In the genomic region with DNA sequence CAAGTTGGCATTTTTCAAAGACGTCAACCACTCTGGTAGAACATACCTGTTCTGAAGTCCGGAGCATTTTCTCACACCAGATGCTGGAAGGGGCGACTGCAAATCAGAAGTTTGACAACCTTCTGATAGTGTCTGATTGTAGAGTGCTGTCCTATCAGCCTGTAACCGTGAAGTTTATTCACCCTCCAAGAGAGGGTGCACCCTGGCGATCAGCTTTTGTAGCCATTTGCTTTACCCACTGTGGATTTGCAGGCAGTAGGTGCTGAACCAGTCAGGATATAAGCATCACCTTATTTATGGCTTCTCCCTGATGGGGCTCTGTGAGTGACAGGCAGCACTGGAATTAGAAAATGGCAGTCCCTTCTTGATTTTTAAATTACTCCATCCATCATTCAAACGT, we compare ENCODE assay signal across 21 mouse cellular contexts.
DNase-seq lines count a peak whose midpoint lies in the region; ATAC-seq and TF ChIP-seq lines count a peak whose summit lies in the region.
"Had no signal": no experiment of that assay in that cellular context is flagged by ENCODE, and none has a peak within 500 bp of the region (broad histone marks: within the 10 kb centered on the region; RNA-seq: fewer than 3 reads in every experiment).

No protein-coding gene starts in this region.

- peak; percentile 60 for DNase-seq in ES-CJ7 (ENCODE audit: low read depth, low spot score)
- DNase-seq in R1 (ENCODE audit: low read depth, low spot score): peak; percentile 59
- DNase-seq in lung, adult 2 months: no peak
- DNase-seq in hindbrain, embryonic 10.5 days (ENCODE audit: low spot score): no peak
- DNase-seq: adrenal gland, adult 8-10 months; adrenal gland, postnatal 14 days; adrenal gland, postnatal 36 days; cerebellum, adult 11-12 months; cerebellum, adult 2 months; cerebellum, adult 9-10 months; cerebellum, postnatal 10 days; cerebellum, postnatal 25 days; forebrain, postnatal 0 days had no signal

- 83% methylated on average over 6 of the region's 6 CpGs for WGBS in intestine, postnatal 0 days
- 82% methylated on average over 6 of the region's 6 CpGs for WGBS in lung, adult 2 months
- 89% methylated on average over 6 of the region's 6 CpGs for WGBS in hindbrain, embryonic 10.5 days

- no peaks in the 10 kb centered on the region for H3K27me3 ChIP-seq in intestine, postnatal 0 days (replicated peaks; ENCODE audit: control insufficient read depth, insufficient read depth, low read length)
- no peaks in the 10 kb centered on the region for H3K27me3 ChIP-seq in hindbrain, embryonic 10.5 days (ENCODE audit: insufficient read depth, poor library complexity, severe bottlenecking)
- H3K27me3 ChIP-seq: embryonic facial prominence, embryonic 12.5 days; forebrain, embryonic 13.5 days; forebrain, embryonic 15.5 days; Patski had no signal

- no peak for TF ChIP-seq CTCF in intestine, postnatal 0 days (IDR thresholded peaks at IDR 0.05; ENCODE audit: low read depth)
- no peak for TF ChIP-seq CTCF in lung, adult 2 months (IDR thresholded peaks at IDR 0.05; ENCODE audit: insufficient read depth, low read length)

- no peak overlapping the region for H3K27ac ChIP-seq in intestine, postnatal 0 days (ENCODE audit: low read depth, low read length)
- H3K27ac ChIP-seq in hindbrain, embryonic 10.5 days: no peak overlapping the region
- H3K27ac ChIP-seq: embryonic facial prominence, embryonic 10.5 days; embryonic facial prominence, embryonic 12.5 days; forebrain, embryonic 13.5 days; forebrain, embryonic 15.5 days had no signal

- TF ChIP-seq POLR2A in lung, adult 2 months (IDR thresholded peaks at IDR 0.05; ENCODE audit: borderline replicate concordance, extremely low read depth, low read depth, low read length): no peak

- H3K4me1 ChIP-seq in intestine, postnatal 0 days (replicated peaks; ENCODE audit: control insufficient read depth, insufficient read depth, low read length): no peaks in the 10 kb centered on the region
- no peaks in the 10 kb centered on the region for H3K4me1 ChIP-seq in lung, adult 2 months (ENCODE audit: control insufficient read depth, insufficient read depth, low read length)
- no peaks in the 10 kb centered on the region for H3K4me1 ChIP-seq in hindbrain, embryonic 10.5 days (replicated peaks)
- H3K4me1 ChIP-seq: embryonic facial prominence, embryonic 10.5 days; embryonic facial prominence, embryonic 12.5 days; forebrain, embryonic 13.5 days; forebrain, embryonic 15.5 days had no signal

- no peak overlapping the region for H3K9ac ChIP-seq in intestine, postnatal 0 days (ENCODE audit: low read depth, low read length)
- H3K9ac ChIP-seq: embryonic facial prominence, embryonic 12.5 days; forebrain, embryonic 13.5 days; forebrain, embryonic 15.5 days; forebrain, postnatal 0 days had no signal

- no peak overlapping the region for H3K4me2 ChIP-seq in intestine, postnatal 0 days (replicated peaks; ENCODE audit: low read depth)
- H3K4me2 ChIP-seq: embryonic facial prominence, embryonic 12.5 days; forebrain, embryonic 13.5 days; forebrain, embryonic 15.5 days had no signal

- H3K36me3 ChIP-seq in intestine, postnatal 0 days (ENCODE audit: control insufficient read depth, insufficient read depth): no peaks in the 10 kb centered on the region
- H3K36me3 ChIP-seq in hindbrain, embryonic 10.5 days: no peaks in the 10 kb centered on the region
- H3K36me3 ChIP-seq: embryonic facial prominence, embryonic 10.5 days; embryonic facial prominence, embryonic 12.5 days; forebrain, embryonic 15.5 days; G1E had no signal

- H3K4me3 ChIP-seq in intestine, postnatal 0 days (ENCODE audit: low read depth, low read length): no peak overlapping the region
- H3K4me3 ChIP-seq in lung, adult 2 months (replicated peaks; ENCODE audit: extremely low read depth, low read depth, low read length): no peak overlapping the region
- no peak overlapping the region for H3K4me3 ChIP-seq in hindbrain, embryonic 10.5 days
- H3K4me3 ChIP-seq: embryonic facial prominence, embryonic 10.5 days; embryonic facial prominence, embryonic 12.5 days; forebrain, embryonic 13.5 days; forebrain, embryonic 15.5 days had no signal

- H3K9me3 ChIP-seq in intestine, postnatal 0 days (ENCODE audit: control insufficient read depth): no peaks in the 10 kb centered on the region
- peaks cover 7% of the 10 kb centered on the region; the same call in 1 of the 2 replicates for H3K9me3 ChIP-seq in hindbrain, embryonic 10.5 days
- H3K9me3 ChIP-seq: embryonic facial prominence, embryonic 10.5 days; embryonic facial prominence, embryonic 12.5 days; forebrain, embryonic 13.5 days; forebrain, embryonic 15.5 days; G1E had no signal

- ATAC-seq in intestine, postnatal 0 days: no peak
- ATAC-seq: activated CD4-positive, CD25-positive, alpha-beta regulatory T cell, adult 4 months; forebrain, embryonic 13.5 days; forebrain, embryonic 15.5 days; forebrain, postnatal 0 days; Patski had no signal

Comparison
In these comparisons a context has a peak if more than half of its experiments do, and no peak if none do; other contexts are left out.
1. DNase-seq: peak in ES-CJ7 (single experiment) and R1 (single experiment); none in lung, adult 2 months (single experiment) and hindbrain, embryonic 10.5 days (single experiment).